Mouse (Mus musculus): ENCODE results near the gene Spcs1. TPM values are rescaled to one million over a fixed set of nuclear protein-coding genes. Genes with fewer than 3 reads are reported as not detected.

The Spcs1 gene
- polyA plus RNA-seq, 1 experiment from 2014 or later: 442 TPM

Other genes starting within 250 kb of the Spcs1 start
- 24.3 and 26.3 TPM in 2 replicates for gene Tmem110, start 176.1 kb downstream of the Spcs1 start, polyA plus RNA-seq (2015; fragmentation: Nextera tagmentation; extraction: Ambion mirVana)
- gene Mustn1, start 122.5 kb downstream of the Spcs1 start, polyA plus RNA-seq (2015; fragmentation: Nextera tagmentation; extraction: Ambion mirVana): 6.0 and 6.6 TPM in 2 replicates
- 3.2 and 7.8 TPM in 2 replicates for gene Itih4, start 115.2 kb downstream of the Spcs1 start, polyA plus RNA-seq (2015; fragmentation: Nextera tagmentation; extraction: Ambion mirVana)
- gene Itih3, start 77.9 kb downstream of the Spcs1 start, polyA plus RNA-seq (2015; fragmentation: Nextera tagmentation; extraction: Ambion mirVana): 5.3 and 15.0 TPM in 2 replicates
- 1.2 and 2.7 TPM in 2 replicates for gene Itih1, start 58.4 kb downstream of the Spcs1 start, polyA plus RNA-seq (2015; fragmentation: Nextera tagmentation; extraction: Ambion mirVana)
- gene Nek4, start 50.3 kb downstream of the Spcs1 start, polyA plus RNA-seq (2015; fragmentation: Nextera tagmentation; extraction: Ambion mirVana): 10.7 and 10.8 TPM in 2 replicates
- gene Glt8d1, start 272 bp downstream of the Spcs1 start, polyA plus RNA-seq (2015; fragmentation: Nextera tagmentation; extraction: Ambion mirVana): 54.4 and 54.8 TPM in 2 replicates
- 109 and 118 TPM in 2 replicates for gene Pbrm1, start 17.5 kb upstream of the Spcs1 start, polyA plus RNA-seq (2015; fragmentation: Nextera tagmentation; extraction: Ambion mirVana)
- 113 and 119 TPM in 2 replicates for gene Gnl3, start 17.5 kb upstream of the Spcs1 start, polyA plus RNA-seq (2015; fragmentation: Nextera tagmentation; extraction: Ambion mirVana)
- gene Smim4, start 127.3 kb upstream of the Spcs1 start, polyA plus RNA-seq (2015; fragmentation: Nextera tagmentation; extraction: Ambion mirVana): 70.9 and 77.2 TPM in 2 replicates
- gene Nt5dc2, start 129.4 kb upstream of the Spcs1 start, polyA plus RNA-seq (2015; fragmentation: Nextera tagmentation; extraction: Ambion mirVana): 367 and 372 TPM in 2 replicates
- 35.0 and 38.5 TPM in 2 replicates for gene Stab1, start 167.0 kb upstream of the Spcs1 start, polyA plus RNA-seq (2015; fragmentation: Nextera tagmentation; extraction: Ambion mirVana)
- gene Tnnc1, start 206.6 kb upstream of the Spcs1 start, polyA plus RNA-seq (2015; fragmentation: Nextera tagmentation; extraction: Ambion mirVana): 7.1 and 9.8 TPM in 2 replicates
- gene Nisch, start 215.3 kb upstream of the Spcs1 start, polyA plus RNA-seq (2015; fragmentation: Nextera tagmentation; extraction: Ambion mirVana): 319 and 363 TPM in 2 replicates
- gene Sema3g, start 216.2 kb upstream of the Spcs1 start, polyA plus RNA-seq (2015; fragmentation: Nextera tagmentation; extraction: Ambion mirVana): 0.73 and 1.0 TPM in 2 replicates
- gene Phf7, start 249.6 kb upstream of the Spcs1 start, polyA plus RNA-seq (2015; fragmentation: Nextera tagmentation; extraction: Ambion mirVana): 11.2 and 11.8 TPM in 2 replicates
- 59.7 and 67.7 TPM in 2 replicates for gene Bap1, start 249.8 kb upstream of the Spcs1 start, polyA plus RNA-seq (2015; fragmentation: Nextera tagmentation; extraction: Ambion mirVana)